Mouse (Mus musculus) c-Kit-negative CD71-positive TER-119-positive erythroid progenitor cells, embryonic 14.5 days (primary cell): Measurements from ENCODE around the gene Dars2.

Source experiments
- DNase-seq: peaks from one replicate; pipeline ENCODE4 v3.0.0-alpha.2; 2013; ENCODE audit warnings: low read depth, low spot score

Gene Dars2

DNA sequence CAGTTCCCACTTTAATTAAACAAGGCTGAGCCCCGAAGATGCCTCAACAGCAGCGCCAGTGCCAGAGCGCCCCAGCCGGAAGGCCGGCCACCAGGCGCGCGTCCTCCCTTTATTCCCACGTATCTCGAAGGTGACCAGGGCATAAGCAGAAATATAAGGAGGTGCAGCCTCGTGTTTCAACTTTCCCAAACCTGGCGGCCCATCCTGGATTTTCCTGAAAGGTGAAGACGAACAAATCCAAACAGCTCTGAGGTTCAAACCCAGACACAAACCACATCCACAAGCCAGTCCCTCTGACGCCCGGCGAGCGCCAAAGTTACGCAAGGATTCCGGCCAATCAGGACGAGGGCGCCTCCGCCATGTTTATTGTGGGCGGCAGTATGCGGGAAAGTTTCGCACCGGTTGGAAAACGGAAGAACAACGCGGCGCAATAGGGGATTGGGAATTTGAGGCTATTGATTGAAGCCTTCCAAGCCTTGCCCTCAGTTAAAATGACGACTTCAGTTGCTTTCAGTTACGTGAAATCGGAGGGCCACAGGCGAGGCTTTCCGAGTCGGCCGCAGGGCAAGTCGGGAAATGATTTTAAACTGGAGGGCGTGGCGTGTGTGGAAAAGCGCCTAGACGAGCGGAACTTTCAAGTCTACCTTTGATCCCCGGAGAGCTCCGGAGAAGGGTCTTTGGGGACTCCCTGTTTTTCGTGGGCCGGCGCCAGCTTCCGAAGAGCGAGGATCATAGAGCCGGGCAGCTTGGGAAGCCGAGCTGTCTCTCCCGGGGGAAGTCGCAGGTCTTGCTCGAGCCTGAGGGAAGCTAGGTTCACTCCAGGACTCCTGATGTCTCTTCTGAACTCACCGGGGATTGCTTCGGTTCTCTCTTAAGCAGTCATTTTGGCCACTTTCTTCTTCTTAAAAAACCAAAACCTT, at the start of gene Dars2, which contains the start of gene Cenpl:
Gene Dars2 (minus strand): TSS at position 307 of the 920 bp plus-strand sequence.
Gene Cenpl (plus strand): TSS at position 362 of the 920 bp plus-strand sequence.
- peak; percentile 82 for DNase-seq

DNA sequence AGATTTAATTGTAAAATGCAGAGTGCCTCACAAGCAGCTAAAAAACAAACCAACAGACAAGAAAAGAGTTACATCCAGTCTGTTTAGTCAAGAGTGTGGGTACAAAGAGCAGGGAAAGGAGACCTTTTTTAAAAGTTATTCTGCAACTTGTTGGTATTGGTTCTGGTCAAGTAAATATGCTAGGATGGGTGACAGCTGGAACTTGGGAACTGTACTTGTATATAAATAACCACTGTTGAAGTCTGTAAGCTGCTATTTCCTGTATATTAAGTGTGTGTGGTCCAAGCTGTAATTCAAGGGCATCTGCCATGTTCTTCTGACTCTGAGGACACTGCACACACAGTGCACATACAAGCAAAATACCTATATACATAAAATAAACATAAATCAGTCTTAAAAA, 44.1 kb upstream of the Dars2 start:
- DNase-seq = no peak

DNA sequence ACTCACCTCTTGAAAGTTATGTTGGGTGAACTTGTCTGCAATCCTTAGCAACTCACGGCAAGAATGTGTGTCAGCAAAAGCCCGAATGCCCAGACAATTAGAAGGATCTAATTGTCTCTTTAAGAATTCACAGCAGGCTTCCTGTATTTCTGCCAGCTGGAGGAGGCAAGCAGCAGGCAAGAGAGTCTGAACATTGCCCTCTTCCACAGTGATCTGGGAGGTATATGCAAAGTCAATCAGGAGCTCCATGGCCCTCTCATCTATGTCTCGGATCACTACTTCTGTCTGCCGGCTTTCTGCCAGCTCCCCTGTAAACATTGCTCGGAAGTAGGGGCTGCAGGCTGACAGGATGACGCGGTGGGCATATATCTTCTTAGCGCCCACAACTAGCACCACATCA, 38.8 kb upstream of the Dars2 start:
- DNase-seq = no peak

DNA sequence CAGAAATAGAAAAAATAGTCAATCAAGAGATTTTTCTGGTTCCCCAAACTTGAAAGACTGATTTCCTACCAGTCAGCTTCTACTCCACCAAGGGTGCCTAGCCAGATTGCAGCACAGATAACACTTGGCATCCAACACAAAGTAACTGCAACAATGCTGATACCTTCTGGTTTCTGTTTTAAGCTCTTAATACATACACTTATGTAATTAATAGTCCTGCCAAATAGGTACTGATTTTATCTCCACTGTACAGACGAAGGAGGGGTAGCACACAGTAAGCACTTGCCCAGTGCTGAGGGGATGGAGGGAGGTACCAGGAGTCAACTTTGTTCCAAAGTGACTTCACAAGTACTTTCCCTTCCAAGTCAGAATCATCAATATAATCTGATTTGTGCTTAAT, 33.4 kb upstream of the Dars2 start:
- DNase-seq = no peak

DNA sequence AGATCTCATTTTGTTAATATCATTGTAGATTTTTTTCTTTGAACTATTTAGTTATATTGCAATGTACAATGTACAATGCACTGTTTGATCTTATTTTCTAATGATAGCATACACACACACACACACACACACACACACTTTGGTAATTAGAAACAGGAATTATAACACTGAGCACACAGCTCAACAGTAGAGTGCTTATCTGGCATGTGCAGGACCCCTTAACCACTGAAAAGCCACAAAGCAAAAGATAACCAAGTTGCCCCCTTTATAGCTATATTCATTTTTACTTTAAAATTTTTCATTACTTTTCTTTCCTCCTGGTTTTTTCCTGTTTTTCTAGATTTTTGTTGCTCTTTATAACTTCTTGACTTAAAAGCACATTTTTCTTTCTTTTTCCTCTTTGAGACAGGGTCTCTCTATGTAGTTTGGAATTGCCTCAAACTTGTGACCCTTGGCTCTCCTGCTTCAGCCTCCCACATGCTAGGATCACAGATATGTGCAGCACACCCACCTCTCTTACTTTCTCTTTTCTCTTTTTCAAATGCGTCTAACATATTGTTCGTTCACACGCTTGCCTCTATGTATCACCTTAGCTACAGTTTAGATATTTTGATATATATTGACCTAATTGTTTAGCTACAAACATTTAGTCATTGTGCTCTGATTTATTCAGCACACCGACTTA, 29.4 kb upstream of the Dars2 start:
- DNase-seq = no peak

DNA sequence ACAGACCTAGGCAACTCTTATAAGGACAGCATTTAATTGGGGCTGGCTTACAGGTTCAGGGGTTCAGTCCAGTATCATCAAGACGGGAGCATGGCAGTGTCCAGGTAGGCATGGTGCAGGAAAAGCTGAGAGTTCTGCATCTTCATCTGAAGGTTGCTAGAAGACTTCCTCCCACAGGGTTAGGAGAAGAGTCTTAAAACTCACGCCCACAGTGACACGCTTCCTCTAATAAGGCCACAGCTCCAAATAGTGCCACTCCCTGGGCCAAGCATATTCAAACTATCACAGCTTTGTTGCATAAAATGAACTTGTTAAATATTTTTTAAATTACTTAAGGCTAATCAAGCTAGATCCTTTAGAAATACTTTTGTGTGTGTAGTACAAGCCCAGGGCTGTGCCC, 6.8 kb upstream of the Dars2 start:
- DNase-seq = no peak

DNA sequence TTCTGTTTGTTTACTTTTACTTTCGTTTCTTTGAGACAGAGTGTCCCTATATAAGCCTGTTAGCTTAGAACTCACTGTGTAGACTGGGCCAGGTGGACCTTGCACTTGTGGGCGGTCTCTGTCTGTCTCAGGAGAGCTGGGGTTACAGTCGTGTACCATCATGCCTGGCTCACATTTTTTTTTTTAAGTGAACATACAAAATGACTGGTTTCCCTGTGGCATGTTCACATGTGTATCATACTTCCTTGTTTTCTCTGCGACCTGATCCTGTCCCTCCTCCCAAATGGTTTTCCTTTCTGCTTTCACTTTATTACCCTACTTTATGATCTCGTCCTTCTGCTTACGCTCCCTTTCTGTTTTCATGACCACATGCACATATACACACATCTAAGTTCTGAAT, 5.8 kb upstream of the Dars2 start:
- no peak for DNase-seq

DNA sequence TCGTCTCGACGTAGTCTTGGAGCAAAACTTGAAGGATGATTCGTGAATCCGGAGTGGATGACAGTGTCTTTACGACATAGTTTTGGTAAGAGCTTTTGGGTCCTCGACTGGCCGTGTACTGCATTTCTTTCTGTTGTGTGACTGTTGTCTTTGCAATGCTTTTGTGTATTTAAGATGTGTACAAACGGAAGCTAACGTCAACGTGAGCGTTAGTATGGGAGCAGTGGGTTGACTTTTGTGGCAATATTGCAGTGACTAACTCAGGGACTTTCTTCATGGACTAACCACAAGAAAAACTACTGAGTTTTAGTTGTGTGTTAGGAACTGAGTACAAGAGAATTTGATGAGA, 788 bp upstream of the Dars2 start:
- no peak for DNase-seq

DNA sequence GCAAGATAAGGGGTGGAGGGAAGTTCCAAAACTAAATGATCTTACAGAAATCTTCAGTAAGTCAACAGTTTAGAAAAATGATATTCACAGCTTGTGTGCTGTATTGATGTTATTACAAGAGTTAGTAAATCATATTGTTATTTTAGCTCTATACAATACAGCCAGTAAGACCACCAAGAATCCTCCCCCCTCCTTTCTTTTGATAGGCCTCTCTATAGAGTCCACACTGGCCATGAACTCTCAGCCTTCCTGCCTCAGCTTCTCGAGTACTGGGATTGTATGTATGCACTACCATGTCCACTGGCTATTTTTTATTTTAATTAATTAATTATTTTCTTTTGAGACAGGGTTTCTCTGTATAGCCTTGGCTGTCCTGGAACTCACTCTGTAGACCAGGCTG, 7.1 kb downstream of the Dars2 start:
- no peak for DNase-seq

DNA sequence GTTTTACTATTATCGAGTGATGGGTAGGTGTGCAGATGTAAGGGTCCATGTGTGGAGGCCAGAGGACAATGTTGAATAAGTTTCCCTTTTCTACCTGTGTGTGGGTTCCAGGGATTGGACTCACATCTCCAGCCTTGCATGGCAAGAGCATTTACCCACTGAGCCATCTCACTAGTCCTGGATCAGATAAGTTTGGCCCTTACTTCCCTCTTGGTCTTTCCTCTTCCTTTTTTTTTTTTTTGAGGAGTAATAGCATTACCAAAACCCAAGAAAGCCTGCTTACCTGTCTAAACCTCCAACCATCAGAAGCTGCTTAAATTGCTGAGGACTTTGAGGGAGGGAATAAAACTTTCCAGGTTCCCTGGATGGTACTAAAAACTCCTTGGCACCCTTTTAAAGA, 13.3 kb downstream of the Dars2 start:
- DNase-seq = no peak

DNA sequence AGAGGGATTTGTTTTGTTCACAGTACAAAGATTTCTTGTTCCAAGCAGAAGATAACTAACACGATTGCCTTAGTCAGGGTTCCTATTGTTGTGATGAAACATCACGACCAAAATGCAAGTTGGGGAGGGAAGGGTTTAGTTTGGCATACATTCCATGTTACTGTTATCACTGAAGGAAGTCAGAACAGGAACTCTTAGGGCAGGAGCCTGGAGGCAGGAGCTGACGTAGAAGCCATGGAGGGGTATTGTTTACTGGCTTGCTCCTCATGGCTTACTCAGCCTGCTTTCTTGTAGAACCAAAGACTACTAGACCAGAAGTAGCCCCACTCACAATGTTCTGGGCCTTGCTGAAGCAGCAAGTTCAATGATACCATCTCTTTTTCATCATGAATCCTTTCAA, 23.5 kb downstream of the Dars2 start:
- no peak for DNase-seq

DNA sequence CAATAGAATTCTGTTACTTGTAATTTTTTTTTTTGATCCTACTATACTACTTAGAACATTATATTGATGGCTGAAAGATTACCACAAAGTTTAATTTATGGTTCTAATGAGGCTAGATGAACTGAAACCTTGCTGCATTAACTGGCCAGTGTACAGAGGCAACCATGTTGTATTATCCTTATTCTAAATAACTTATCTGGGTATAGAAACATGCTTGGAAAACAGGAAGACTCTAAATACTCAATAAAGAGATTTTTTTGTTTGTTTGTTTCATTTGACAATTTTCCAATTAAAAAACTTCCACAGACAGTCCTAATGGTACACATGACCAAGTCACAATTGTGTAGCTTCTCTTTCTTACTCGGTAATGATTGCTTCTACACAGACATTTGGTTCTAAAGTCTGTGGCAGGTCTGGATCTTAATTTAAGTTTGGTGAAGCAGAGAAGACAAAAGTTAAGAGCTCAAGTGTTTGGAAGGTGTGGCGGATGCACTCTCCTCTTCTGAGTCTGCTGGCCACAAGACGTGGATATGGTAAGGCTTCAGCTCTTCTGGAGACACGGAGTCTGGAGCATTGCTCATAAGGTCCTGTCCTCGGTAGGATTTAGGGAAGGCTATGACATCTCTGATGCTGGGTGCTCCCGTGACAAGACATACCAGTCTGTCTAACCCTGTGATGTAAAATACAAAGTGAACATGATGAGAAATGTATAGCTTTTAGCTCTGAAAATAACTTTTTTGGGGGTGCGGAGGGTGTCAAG, 29.0 kb downstream of the Dars2 start:
- DNase-seq = no peak

DNA sequence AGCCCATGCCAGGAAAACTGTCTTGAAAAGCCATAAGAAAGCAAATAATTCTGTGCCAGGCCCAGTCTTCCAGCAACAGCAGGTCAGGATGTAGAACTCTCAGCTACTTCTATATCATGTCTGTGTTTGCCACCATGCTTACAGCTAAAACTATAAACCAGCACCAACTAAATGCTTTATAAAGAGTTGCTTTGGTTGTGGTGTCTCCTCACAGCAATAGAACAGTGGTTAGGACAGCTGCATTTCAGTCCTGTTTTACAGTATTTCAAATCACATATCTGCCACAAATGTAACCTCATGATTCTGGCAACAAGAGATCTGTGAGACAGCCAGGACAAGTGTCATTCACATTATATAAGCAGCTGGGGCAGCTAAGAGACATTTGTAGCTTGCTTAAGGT, 29.6 kb downstream of the Dars2 start:
- no peak for DNase-seq

DNA sequence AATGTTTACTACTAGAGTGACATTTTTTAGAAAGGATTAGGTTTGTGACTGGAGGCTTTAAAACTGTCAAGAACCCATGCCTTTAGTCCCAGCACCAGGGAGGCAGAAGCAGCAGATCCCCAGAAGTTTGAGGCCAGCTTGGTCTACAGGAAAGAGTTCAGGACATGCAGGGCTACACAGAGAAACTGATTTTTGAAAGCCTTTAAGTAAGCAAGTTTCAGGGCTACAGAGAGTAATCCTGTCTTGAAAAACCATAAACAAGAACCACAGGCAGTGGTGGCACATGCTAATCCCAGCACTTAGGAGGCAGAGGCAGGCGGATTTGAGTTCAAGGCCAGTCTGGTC, 30.1 kb downstream of the Dars2 start:
- DNase-seq = no peak

DNA sequence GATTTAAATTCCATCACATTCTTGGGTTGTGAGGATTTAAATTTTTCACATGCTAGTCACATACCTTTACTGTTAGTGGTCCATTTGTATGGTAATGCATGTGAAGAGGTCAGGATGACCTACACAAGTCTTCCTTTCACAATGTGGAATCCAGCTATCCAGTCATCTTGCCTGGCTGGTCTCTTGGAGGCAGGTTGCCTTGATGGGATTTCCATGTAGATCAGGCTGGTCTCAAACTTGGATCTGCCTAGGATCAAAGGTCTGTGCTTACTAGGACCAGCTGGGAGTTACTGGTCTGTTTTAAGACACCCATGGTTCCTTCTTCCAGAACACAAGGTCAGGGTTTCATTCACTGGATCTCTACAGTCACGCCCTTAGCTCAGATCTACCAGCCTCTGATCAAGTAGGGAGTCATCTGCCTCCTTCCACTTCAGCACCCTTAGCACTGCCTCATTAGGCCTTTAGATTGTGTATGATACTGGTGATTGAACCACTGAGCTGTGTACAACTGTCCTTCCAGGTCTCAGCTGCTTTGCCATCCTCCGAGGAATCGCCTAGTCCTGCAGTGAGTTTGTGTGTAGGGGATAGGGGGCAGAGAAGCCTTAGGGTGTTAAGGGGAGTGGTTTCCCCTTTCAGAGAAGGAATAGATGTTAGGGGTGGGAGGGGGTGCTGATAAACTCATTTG, 30.6 kb downstream of the Dars2 start:
- no peak for DNase-seq

DNA sequence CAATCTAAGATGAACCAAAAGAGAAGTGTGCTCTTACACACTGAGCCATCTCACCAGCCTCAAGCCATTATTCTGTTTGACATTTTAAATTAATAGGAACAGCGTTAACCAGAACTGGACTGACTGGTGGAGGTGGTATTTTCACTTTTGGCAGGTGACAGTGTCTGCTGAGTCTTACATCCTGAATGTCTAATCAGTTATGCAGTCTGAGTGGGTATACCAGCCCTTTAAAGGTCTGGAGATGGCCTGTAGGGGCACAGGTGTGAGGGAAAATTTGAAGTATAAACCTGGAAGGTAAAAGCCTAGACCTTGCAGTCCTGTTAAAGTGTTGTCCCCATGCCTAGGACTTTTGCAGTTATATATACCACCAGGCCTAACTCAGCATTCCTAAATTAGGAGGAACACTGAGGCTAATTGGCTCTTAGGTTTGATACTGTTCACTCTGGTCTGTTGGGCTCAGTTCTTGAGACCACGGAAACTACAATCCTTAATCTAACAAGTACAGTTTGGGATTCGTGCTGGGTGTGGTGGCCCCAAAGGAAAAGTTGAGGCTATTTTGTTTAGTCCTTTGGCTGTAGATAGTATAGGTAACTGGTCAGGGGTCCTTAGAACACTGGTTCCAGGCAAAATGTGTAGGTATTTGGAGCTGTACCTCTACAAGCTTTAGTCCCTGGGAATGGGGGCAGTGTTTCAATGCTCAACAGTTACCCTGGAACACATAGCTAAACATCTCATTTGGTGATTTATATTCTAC, 31.3 kb downstream of the Dars2 start:
- no peak for DNase-seq

DNA sequence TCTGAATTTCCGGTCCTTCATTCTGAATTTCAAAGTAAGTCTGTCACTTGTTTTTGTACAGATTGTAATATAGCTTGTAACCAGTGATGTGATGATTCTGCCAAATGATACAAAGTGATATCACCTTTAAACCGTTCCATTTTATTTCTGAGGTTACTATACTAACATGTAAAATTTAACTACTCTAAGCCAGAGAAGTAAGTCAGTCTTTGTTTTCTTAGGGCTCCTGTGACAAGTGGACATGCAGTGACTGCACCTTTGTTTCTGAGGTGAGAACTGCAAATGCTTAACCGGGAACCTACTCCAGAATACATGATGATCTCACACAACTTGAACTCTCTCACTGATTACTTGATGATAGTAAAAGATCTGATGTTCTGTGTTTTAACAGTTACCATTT, 32.5 kb downstream of the Dars2 start:
- DNase-seq = no peak

DNA sequence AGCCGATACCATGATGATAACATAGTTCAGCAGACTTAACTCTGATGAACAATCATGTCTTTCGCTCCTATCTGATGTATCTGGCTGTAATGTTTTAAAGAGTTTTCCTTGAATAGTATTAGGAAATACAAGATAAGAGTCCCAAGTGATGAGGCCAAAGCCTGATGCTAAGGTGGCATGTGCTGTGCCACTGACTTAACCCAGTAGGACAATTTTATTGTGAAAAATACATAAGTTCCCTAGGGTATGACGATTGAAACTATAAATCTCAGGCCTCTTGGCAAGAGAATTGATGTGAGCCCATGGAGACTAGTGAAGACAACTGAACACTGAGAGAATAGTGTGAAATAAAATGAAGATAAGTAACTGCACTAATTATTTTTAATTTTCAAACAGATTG, 32.9 kb downstream of the Dars2 start:
- no peak for DNase-seq

DNA sequence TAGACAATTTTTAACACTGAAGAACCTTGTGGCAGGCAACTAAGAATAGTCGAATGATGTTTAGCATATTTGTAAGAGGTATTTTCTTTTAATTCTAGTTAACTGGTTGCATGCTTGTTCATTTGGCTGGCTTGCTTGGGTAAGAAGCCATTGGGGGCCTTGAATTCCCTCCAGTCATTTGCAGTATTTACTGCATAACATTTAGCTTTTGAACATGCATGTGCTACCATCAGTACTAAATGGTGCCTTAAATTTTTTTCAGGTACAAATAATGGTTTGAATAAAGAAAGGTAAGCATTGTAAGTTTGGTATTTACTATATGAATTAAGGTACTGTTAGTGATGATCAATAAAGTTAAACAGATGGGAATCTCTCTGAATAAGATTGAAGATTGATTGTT, 33.4 kb downstream of the Dars2 start:
- DNase-seq = no peak

DNA sequence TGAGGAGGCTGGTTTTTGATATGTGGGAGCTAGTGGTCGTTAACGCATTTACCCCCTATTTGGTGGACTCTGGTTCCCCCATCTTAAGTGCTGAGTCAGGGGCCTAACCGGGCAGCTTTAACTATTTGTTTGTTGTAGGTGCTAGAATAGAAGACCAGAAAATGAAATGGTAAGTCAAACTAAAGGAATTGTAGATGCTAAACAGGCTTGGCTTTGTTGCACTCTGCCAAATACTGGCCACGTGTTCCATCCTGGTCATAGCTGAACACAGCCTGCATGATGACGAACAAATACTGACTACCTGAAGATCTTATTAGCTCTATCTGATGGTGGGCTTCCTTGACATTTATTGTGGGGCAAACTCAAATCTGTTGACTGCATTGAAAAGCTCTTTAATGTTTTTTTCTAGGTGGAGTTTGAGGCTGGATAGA, 34.0 kb downstream of the Dars2 start:
- DNase-seq = no peak

DNA sequence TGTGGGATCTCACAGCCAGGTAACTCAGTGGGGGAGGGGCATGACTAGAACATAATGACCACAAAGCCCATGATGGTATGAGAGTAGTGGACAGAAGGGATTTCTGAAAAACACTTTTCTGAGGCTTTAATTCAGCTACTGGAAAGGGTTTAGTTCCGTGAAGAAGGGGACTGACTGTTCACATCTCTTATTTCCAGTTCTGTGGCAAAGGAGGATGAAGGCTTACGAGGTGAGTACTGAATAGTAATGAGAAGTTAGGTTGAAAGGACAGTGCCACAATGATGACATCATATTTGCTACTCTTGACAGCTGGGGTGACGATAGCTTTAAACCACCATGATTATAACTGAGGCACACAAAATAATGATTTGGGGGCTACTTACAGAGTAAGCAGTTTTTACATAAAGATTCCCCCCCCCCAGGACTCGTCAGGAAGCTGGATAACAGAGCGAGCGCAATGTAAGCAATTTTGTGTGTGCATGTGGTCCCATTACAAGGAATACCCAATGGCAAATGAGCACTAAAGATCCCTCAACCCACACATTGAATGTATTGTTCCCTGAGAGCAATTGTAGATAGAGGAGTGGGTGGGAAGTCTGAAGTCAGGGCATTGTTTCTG, 34.6 kb downstream of the Dars2 start:
- peak; percentile 32 for DNase-seq
